Mouse (Mus musculus): ENCODE data around the gene Tenm4.

DNA sequence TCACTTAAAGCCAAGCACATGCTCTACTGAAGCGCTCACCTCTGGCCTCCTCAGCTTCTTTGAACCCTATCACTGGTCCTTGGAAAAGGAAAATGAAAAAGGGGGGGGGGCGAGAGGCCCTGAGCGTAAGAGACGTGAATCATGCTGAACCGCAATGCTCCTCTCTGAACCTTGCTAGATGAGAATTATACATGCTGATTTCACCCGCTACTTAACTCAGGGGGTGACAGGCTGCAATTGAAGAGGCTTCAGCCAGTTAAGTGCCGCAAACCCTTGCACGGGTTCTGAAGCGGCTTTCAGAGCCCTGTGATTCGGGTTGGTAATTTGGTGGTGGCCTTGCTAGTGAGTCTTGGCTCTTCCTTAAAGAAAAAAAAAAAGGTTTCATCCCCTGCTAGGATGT lies 106.5 kb downstream of the Tenm4 start:
- TF ChIP-seq CTCF (IDR thresholded peaks at IDR 0.05; ENCODE audit: low read depth) (no peak), EP300 (IDR thresholded peaks at IDR 0.05; ENCODE audit: low read depth) (no peak)

Data from heart, postnatal 0 days (tissue).